Mouse (Mus musculus): ENCODE measurements around the gene Slit3. TPM values are rescaled to one million over a fixed set of nuclear protein-coding genes. Genes with fewer than 3 reads are reported as not detected.

Gene Slit3
- polyA plus RNA-seq, 1 experiment from 2014 or later, result 50.0 TPM

GRCm38 (mm10) chr11:35109781-35110180 is 11.2 kb upstream of the Slit3 start:
- no peak overlapping the region for H3K4me3 ChIP-seq
- 71% methylated on average over 4 of the region's 4 CpGs for WGBS
- no peak for ATAC-seq (ENCODE audit: low FRiP score)
- no peak overlapping the region for H3K27ac ChIP-seq
- peaks cover 3% of the 10 kb centered on the region; the same call in 1 of the 2 replicates for H3K4me1 ChIP-seq
- H3K9me3 ChIP-seq (replicated peaks), result no peaks in the 10 kb centered on the region
- no peaks in the 10 kb centered on the region for H3K36me3 ChIP-seq
- no peaks in the 10 kb centered on the region for H3K27me3 ChIP-seq
- no peak overlapping the region for H3K4me2 ChIP-seq (replicated peaks)
- H3K9ac ChIP-seq, result no peak overlapping the region

GRCm38 (mm10) chr11:35110784-35111183 is 10.2 kb upstream of the Slit3 start:
- ATAC-seq (ENCODE audit: low FRiP score), result no peak
- WGBS, result 50% methylated on average over 2 of the region's 2 CpGs

GRCm38 (mm10) chr11:35113290-35113689 is 7.7 kb upstream of the Slit3 start:
- no peaks in the 10 kb centered on the region for H3K27me3 ChIP-seq
- no peak overlapping the region for H3K9ac ChIP-seq
- H3K4me1 ChIP-seq, result peaks cover 3% of the 10 kb centered on the region; the same call in 1 of the 2 replicates
- no peak overlapping the region for H3K27ac ChIP-seq
- H3K4me2 ChIP-seq (replicated peaks), result no peak overlapping the region
- ATAC-seq (ENCODE audit: low FRiP score), result no peak
- H3K9me3 ChIP-seq (replicated peaks), result no peaks in the 10 kb centered on the region
- H3K4me3 ChIP-seq, result no peak overlapping the region
- H3K36me3 ChIP-seq, result no peaks in the 10 kb centered on the region
- 28% methylated on average over 1 of the region's 1 CpGs for WGBS

More at GRCm38 (mm10) chr11:35110784-35111183, 10.2 kb upstream of the Slit3 start:
- Histone ChIP-seq H3K4me1 (peaks cover 3% of the 10 kb centered on the region; the same call in 1 of the 2 replicates), H3K9me3 (replicated peaks) (no peaks in the 10 kb centered on the region), H3K9ac (no peak overlapping the region), H3K36me3 (no peaks in the 10 kb centered on the region), H3K4me2 (replicated peaks) (no peak overlapping the region), H3K4me3 (no peak overlapping the region), H3K27ac (no peak overlapping the region), H3K27me3 (no peaks in the 10 kb centered on the region)

GRCm38 (mm10) chr11:35116436-35116835 is 4.6 kb upstream of the Slit3 start:
- WGBS, result 68% methylated on average over 3 of the region's 3 CpGs
- Histone ChIP-seq H3K36me3 (no peaks in the 10 kb centered on the region), H3K9ac (no peak overlapping the region), H3K9me3 (replicated peaks) (no peaks in the 10 kb centered on the region), H3K27ac (no peak overlapping the region), H3K4me1 (peaks cover 16% of the 10 kb centered on the region), H3K27me3 (peaks cover 15% of the 10 kb centered on the region), H3K4me3 (no peak overlapping the region), H3K4me2 (replicated peaks) (no peak overlapping the region)
- ATAC-seq (ENCODE audit: low FRiP score), result no peak

GRCm38 (mm10) chr11:35117871-35118270 is 3.2 kb upstream of the Slit3 start:
- peaks cover 22% of the 10 kb centered on the region for H3K4me1 ChIP-seq
- WGBS, result 87% methylated on average over 3 of the region's 3 CpGs
- H3K27ac ChIP-seq, result no peak overlapping the region
- no peak overlapping the region for H3K4me2 ChIP-seq (replicated peaks)
- H3K9ac ChIP-seq, result no peak overlapping the region
- H3K9me3 ChIP-seq (replicated peaks), result no peaks in the 10 kb centered on the region
- H3K27me3 ChIP-seq, result peaks cover 29% of the 10 kb centered on the region
- H3K36me3 ChIP-seq, result no peaks in the 10 kb centered on the region
- no peak for ATAC-seq (ENCODE audit: low FRiP score)
- no peak overlapping the region for H3K4me3 ChIP-seq

GRCm38 (mm10) chr11:35118731-35119130 is 2.3 kb upstream of the Slit3 start:
- Histone ChIP-seq H3K9ac (no peak overlapping the region), H3K4me3 (no peak overlapping the region), H3K4me1 (peaks cover 20% of the 10 kb centered on the region), H3K27ac (no peak overlapping the region), H3K27me3 (peaks cover 36% of the 10 kb centered on the region), H3K36me3 (no peaks in the 10 kb centered on the region), H3K4me2 (replicated peaks) (no peak overlapping the region), H3K9me3 (replicated peaks) (no peaks in the 10 kb centered on the region)
- no peak for ATAC-seq (ENCODE audit: low FRiP score)
- WGBS, result 61% methylated on average over 6 of the region's 6 CpGs

GRCm38 (mm10) chr11:35119360-35119759 is 1.7 kb upstream of the Slit3 start:
- Histone ChIP-seq H3K4me1 (peaks cover 25% of the 10 kb centered on the region), H3K9ac (no peak overlapping the region), H3K4me3 (no peak overlapping the region), H3K36me3 (no peaks in the 10 kb centered on the region), H3K9me3 (replicated peaks) (no peaks in the 10 kb centered on the region), H3K4me2 (replicated peaks) (no peak overlapping the region), H3K27ac (no peak overlapping the region), H3K27me3 (peaks cover 43% of the 10 kb centered on the region)
- 7% methylated on average over 6 of the region's 6 CpGs for WGBS
- ATAC-seq (ENCODE audit: low FRiP score), result no peak

GRCm38 (mm10) chr11:35120076-35120475 is 948 bp upstream of the Slit3 start:
- H3K36me3 ChIP-seq, result no peaks in the 10 kb centered on the region
- no peak overlapping the region for H3K27ac ChIP-seq
- H3K9ac ChIP-seq, result no peak overlapping the region
- peaks cover 31% of the 10 kb centered on the region for H3K4me1 ChIP-seq
- H3K4me2 ChIP-seq (replicated peaks), result peak overlapping the region; percentile 99
- ATAC-seq (ENCODE audit: low FRiP score), result no peak
- no peaks in the 10 kb centered on the region for H3K9me3 ChIP-seq (replicated peaks)
- H3K27me3 ChIP-seq, result peaks cover 43% of the 10 kb centered on the region
- no peak overlapping the region for H3K4me3 ChIP-seq
- WGBS, result 52% methylated on average over 5 of the region's 5 CpGs

GRCm38 (mm10) chr11:35121611-35121959 is 561 bp downstream of the Slit3 start:
- Histone ChIP-seq H3K9ac (peak overlapping the region; percentile 69), H3K27me3 (peaks cover 47% of the 10 kb centered on the region), H3K9me3 (replicated peaks) (no peaks in the 10 kb centered on the region), H3K4me1 (peaks cover 31% of the 10 kb centered on the region), H3K4me2 (replicated peaks) (peak overlapping the region; percentile 99), H3K36me3 (no peaks in the 10 kb centered on the region), H3K27ac (no peak overlapping the region; the same call in 1 of the 2 replicates), H3K4me3 (peak overlapping the region; percentile 73)
- under 1% methylated on average over 27 of the region's 27 CpGs for WGBS
- no peak; the same call in 1 of the 2 replicates for ATAC-seq (ENCODE audit: low FRiP score)

- Histone ChIP-seq H3K4me2 (replicated peaks) (peak overlapping the region; percentile 99), H3K4me3 (peak overlapping the region; percentile 73), H3K9ac (peak overlapping the region; percentile 69; the same call in 1 of the 2 replicates), H3K9me3 (replicated peaks) (no peaks in the 10 kb centered on the region), H3K27ac (no peak overlapping the region), H3K27me3 (peaks cover 47% of the 10 kb centered on the region), H3K4me1 (peaks cover 31% of the 10 kb centered on the region), H3K36me3 (no peaks in the 10 kb centered on the region)
- no peak for ATAC-seq (ENCODE audit: low FRiP score)
- WGBS, result 2% methylated on average over 23 of the region's 23 CpGs
Observed at GRCm38 (mm10) chr11:35122091-35122811, 1.2 kb downstream of the Slit3 start.

- Histone ChIP-seq H3K36me3 (no peaks in the 10 kb centered on the region), H3K27ac (no peak overlapping the region), H3K27me3 (peaks cover 47% of the 10 kb centered on the region), H3K4me1 (peaks cover 29% of the 10 kb centered on the region), H3K9me3 (replicated peaks) (no peaks in the 10 kb centered on the region), H3K4me2 (replicated peaks) (0 out of 2 replicates have a peak overlapping the region, but pooled peaks have one; percentile 8), H3K9ac (no peak overlapping the region), H3K4me3 (no peak overlapping the region)
- 59% methylated on average over 15 of the region's 17 CpGs for WGBS
- no peak for ATAC-seq (ENCODE audit: low FRiP score)
Observed at GRCm38 (mm10) chr11:35124489-35125107, 3.6 kb downstream of the Slit3 start.

GRCm38 (mm10) chr11:35125108-35125490 is 4.1 kb downstream of the Slit3 start:
- ATAC-seq (ENCODE audit: low FRiP score), result no peak
- WGBS, result 59% methylated on average over 10 of the region's 10 CpGs
- H3K27ac ChIP-seq, result no peak overlapping the region
- peaks cover 28% of the 10 kb centered on the region for H3K4me1 ChIP-seq
- no peaks in the 10 kb centered on the region for H3K9me3 ChIP-seq (replicated peaks)
- no peak overlapping the region for H3K4me2 ChIP-seq (replicated peaks)
- H3K9ac ChIP-seq, result no peak overlapping the region
- H3K4me3 ChIP-seq, result no peak overlapping the region
- peaks cover 45% of the 10 kb centered on the region for H3K27me3 ChIP-seq
- no peaks in the 10 kb centered on the region for H3K36me3 ChIP-seq

GRCm38 (mm10) chr11:35131740-35132139 is 10.7 kb downstream of the Slit3 start:
- ATAC-seq (ENCODE audit: low FRiP score), result no peak
- Histone ChIP-seq H3K4me2 (replicated peaks) (no peak overlapping the region), H3K36me3 (no peaks in the 10 kb centered on the region), H3K4me3 (no peak overlapping the region), H3K27me3 (no peaks in the 10 kb centered on the region), H3K4me1 (no peaks in the 10 kb centered on the region), H3K9me3 (replicated peaks) (no peaks in the 10 kb centered on the region), H3K9ac (no peak overlapping the region), H3K27ac (no peak overlapping the region)
- 84% methylated on average over 5 of the region's 5 CpGs for WGBS

Data from hindbrain, embryonic 12.5 days (tissue).